ENCODE assay signal across 18 mouse cellular contexts in the genomic region with DNA sequence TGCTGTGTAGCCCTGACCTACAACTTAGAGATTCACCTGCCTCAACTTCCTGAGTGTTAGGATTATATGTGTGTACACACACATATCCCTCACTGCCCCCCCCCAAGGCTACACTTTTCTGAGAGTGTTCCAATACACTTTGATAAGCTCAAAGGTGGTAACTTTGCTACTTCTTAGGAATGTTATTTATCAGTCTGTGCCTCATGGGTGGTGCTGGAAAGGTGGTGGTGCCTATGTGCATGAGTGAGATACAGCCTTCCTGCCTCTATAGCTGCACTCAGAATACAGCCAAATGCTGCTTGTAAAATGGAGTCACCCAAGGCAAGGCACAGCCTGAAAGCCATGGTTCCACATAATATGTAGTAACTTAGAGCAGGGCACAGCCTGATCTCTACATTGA. TPM values are rescaled to one million over a fixed set of nuclear protein-coding genes. Genes with fewer than 3 reads are reported as not detected.
DNase-seq lines count a peak whose midpoint lies in the region; ATAC-seq and TF ChIP-seq lines count a peak whose summit lies in the region.
"Had no signal": no experiment of that assay in that cellular context is flagged by ENCODE, and none has a peak within 500 bp of the region (broad histone marks: within the 10 kb centered on the region; RNA-seq: fewer than 3 reads in every experiment).

No protein-coding gene starts in this region.

- H3K36me3 ChIP-seq in macrophage (ENCODE audit: inconsistent target): no peaks in the 10 kb centered on the region
- no peaks in the 10 kb centered on the region for H3K36me3 ChIP-seq in thymus, adult 2 months (ENCODE audit: control insufficient read depth, insufficient read depth, low read length)
- no peaks in the 10 kb centered on the region for H3K36me3 ChIP-seq in forebrain, embryonic 16.5 days (ENCODE audit: control insufficient read depth, insufficient read depth)
- H3K36me3 ChIP-seq: G1E; limb, embryonic 12.5 days; lung, embryonic 15.5 days had no signal

- H3K9ac ChIP-seq in forebrain, embryonic 16.5 days (replicated peaks; ENCODE audit: low read depth, low read length): no peak overlapping the region
- H3K9ac ChIP-seq: limb, embryonic 12.5 days; lung, embryonic 15.5 days had no signal

- no peaks in the 10 kb centered on the region for H3K9me3 ChIP-seq in forebrain, embryonic 16.5 days (ENCODE audit: control insufficient read depth, low read length)
- H3K9me3 ChIP-seq: G1E; limb, embryonic 12.5 days; lung, embryonic 15.5 days had no signal

- ATAC-seq in forebrain, embryonic 16.5 days: no peak
- ATAC-seq: CD4-positive, CD25-positive, alpha-beta regulatory T cell, adult 4 months had no signal

- H3K4me2 ChIP-seq in forebrain, embryonic 16.5 days (ENCODE audit: low read length): no peak overlapping the region
- H3K4me2 ChIP-seq: limb, embryonic 12.5 days; lung, embryonic 15.5 days had no signal

- no peak overlapping the region for H3K4me3 ChIP-seq in bone marrow macrophage, adult 2 months (ENCODE audit: insufficient read depth, low read length)
- no peak overlapping the region for H3K4me3 ChIP-seq in macrophage (ENCODE audit: inconsistent target)
- H3K4me3 ChIP-seq in thymus, adult 2 months (ENCODE audit: control insufficient read depth, insufficient read depth, low read length): no peak overlapping the region
- H3K4me3 ChIP-seq in forebrain, embryonic 16.5 days (replicated peaks; ENCODE audit: low read length): no peak overlapping the region
- H3K4me3 ChIP-seq: gastrocnemius, adult 2 months; limb, embryonic 12.5 days; lung, embryonic 15.5 days had no signal

- no peak for TF ChIP-seq POLR2A in bone marrow macrophage, adult 2 months (IDR thresholded peaks at IDR 0.05; ENCODE audit: borderline replicate concordance, low read depth, low read length)
- no peak for TF ChIP-seq POLR2A in thymus, adult 2 months (IDR thresholded peaks at IDR 0.05; ENCODE audit: control insufficient read depth, extremely low read depth, insufficient read depth, low read length, poor library complexity)

- H3K27me3 ChIP-seq in thymus, adult 2 months (ENCODE audit: control insufficient read depth, insufficient read depth, low read length): no peaks in the 10 kb centered on the region
- H3K27me3 ChIP-seq in forebrain, embryonic 16.5 days (replicated peaks; ENCODE audit: control insufficient read depth, insufficient read depth, low read length): no peaks in the 10 kb centered on the region
- H3K27me3 ChIP-seq: limb, embryonic 12.5 days; lung, embryonic 15.5 days had no signal

- no peak for TF ChIP-seq CTCF in bone marrow macrophage, adult 2 months (IDR thresholded peaks at IDR 0.05; ENCODE audit: low read depth, low read length)
- no peak for TF ChIP-seq CTCF in thymus, adult 2 months (IDR thresholded peaks at IDR 0.05; ENCODE audit: borderline replicate concordance, control insufficient read depth, extremely low read depth, insufficient read depth, low read length, poor library complexity)

- H3K27ac ChIP-seq in bone marrow macrophage, adult 2 months (ENCODE audit: insufficient read depth, low read depth, low read length): peak overlapping the region; percentile 77
- peak overlapping the region; percentile 91 for H3K27ac ChIP-seq in macrophage
- no peak overlapping the region for H3K27ac ChIP-seq in thymus, adult 2 months (ENCODE audit: control insufficient read depth, insufficient read depth, low read length)
- H3K27ac ChIP-seq in forebrain, embryonic 16.5 days (ENCODE audit: low read length): no peak overlapping the region
- H3K27ac ChIP-seq: limb, embryonic 12.5 days; lung, embryonic 15.5 days had no signal

- peaks cover 45% of the 10 kb centered on the region for H3K4me1 ChIP-seq in bone marrow macrophage, adult 2 months (ENCODE audit: control insufficient read depth, insufficient read depth, low read length)
- H3K4me1 ChIP-seq in thymus, adult 2 months (replicated peaks; ENCODE audit: control insufficient read depth, insufficient read depth, low read length): peaks cover 24% of the 10 kb centered on the region
- peaks cover 15% of the 10 kb centered on the region for H3K4me1 ChIP-seq in forebrain, embryonic 16.5 days (replicated peaks; ENCODE audit: control insufficient read depth, insufficient read depth, low read length)

- DNase-seq in MEL-GATA-1-ER (ENCODE audit: extremely low read depth, low read depth) (peak; percentile 50), liver (peak; percentile 88)
- DNase-seq in thymus, adult 2 months: no peak
- DNase-seq in adrenal gland, postnatal 36 days: no peak
- DNase-seq: adrenal gland, adult 8-10 months; cerebellum, postnatal 25 days; gastrocnemius, adult 2 months; kidney, adult 8-10 months; kidney, postnatal 36 days; layer of hippocampus, adult 9-11 months; right cerebral cortex, postnatal 14 days had no signal

- peaks cover 16% of the 10 kb centered on the region for H3K79me2 ChIP-seq in macrophage (ENCODE audit: inconsistent target)

RNA-seq across cellular contexts. Expression of a gene that starts 3.0 kb away (rescaled TPM):
- 103 and 114 TPM in 2 replicates for polyA plus RNA-seq in bone marrow macrophage, adult 2 months (2012; ENCODE audit: insufficient read depth, insufficient read length, missing spikeins)
- total RNA-seq in macrophage (2018; cell fraction: chromatin; rRNA removed): 100 to 1,000 TPM in 14 of 26 experiments, 10 to 100 TPM in 12; 26.9 to 211 (median 111) TPM
- total RNA-seq in macrophage (2018; cell fraction: cytosol; rRNA removed): 100 to 1,000 TPM in 15 of 26 experiments, 10 to 100 TPM in 11; 67.4 to 191 (median 114) TPM
- total RNA-seq in macrophage (2018; cell fraction: nucleus; rRNA removed): 100 to 1,000 TPM in 9 of 26 experiments, 10 to 100 TPM in 17; 45.9 to 181 (median 92.4) TPM
- polyA plus RNA-seq in macrophage (2018): 86.4 to 118 TPM (median 89.9 TPM) in 3 replicates
- polyA plus RNA-seq in thymus, adult 2 months (2012; rRNA removed): 40.9 and 45.7 TPM in 2 replicates
- total RNA-seq in adrenal gland, postnatal 36 days (2021): 10 to 100 TPM; 57.5 to 75.9 TPM
- polyA plus RNA-seq in forebrain, embryonic 16.5 days (2015; fragmentation: Nextera tagmentation; extraction: Ambion mirVana): 123 TPM in 2 replicates

RNA-seq across cellular contexts. Expression of a gene that starts 19.3 kb away (rescaled TPM):
- polyA plus RNA-seq in bone marrow macrophage, adult 2 months (2012; ENCODE audit: insufficient read depth, insufficient read length, missing spikeins): 16.3 TPM in 2 replicates
- total RNA-seq in macrophage (2018; cell fraction: chromatin; rRNA removed): 10 to 100 TPM in 25 of 26 experiments, 1 to 10 TPM in 1; 9.9 to 68.1 (median 29.1) TPM
- 10 to 100 TPM; 15.2 to 29.7 (median 24.6) TPM for total RNA-seq in macrophage (2018; cell fraction: cytosol; rRNA removed)
- 10 to 100 TPM; 10.8 to 46.0 (median 24.5) TPM for total RNA-seq in macrophage (2018; cell fraction: nucleus; rRNA removed)
- 23.1 to 31.1 TPM (median 25.0 TPM) in 3 replicates for polyA plus RNA-seq in macrophage (2018)
- polyA plus RNA-seq in thymus, adult 2 months (2012; rRNA removed): 26.5 and 36.8 TPM in 2 replicates
- 10 to 100 TPM; 57.4 to 58.5 TPM for total RNA-seq in adrenal gland, postnatal 36 days (2021)
- polyA plus RNA-seq in forebrain, embryonic 16.5 days (2015; fragmentation: Nextera tagmentation; extraction: Ambion mirVana): 31.2 and 35.6 TPM in 2 replicates

Comparison
In these comparisons a context has a peak if more than half of its experiments do, and no peak if none do; other contexts are left out.
1. DNase-seq: peak in MEL-GATA-1-ER (single experiment) and liver (single experiment); none in thymus, adult 2 months (single experiment) and adrenal gland, postnatal 36 days (0 of 2).
2. H3K27ac ChIP-seq: peak in bone marrow macrophage, adult 2 months (single experiment) and macrophage (single experiment); none in thymus, adult 2 months (single experiment) and forebrain, embryonic 16.5 days (single experiment).